Mouse (Mus musculus): Measurements from ENCODE around the gene Myt1l. TPM values are rescaled to one million over a fixed set of nuclear protein-coding genes. Genes with fewer than 3 reads are reported as not detected.

Myt1l gene
- total RNA-seq, 2 experiments from 2014 or later: 4.5 to 6.7 TPM

DNA sequence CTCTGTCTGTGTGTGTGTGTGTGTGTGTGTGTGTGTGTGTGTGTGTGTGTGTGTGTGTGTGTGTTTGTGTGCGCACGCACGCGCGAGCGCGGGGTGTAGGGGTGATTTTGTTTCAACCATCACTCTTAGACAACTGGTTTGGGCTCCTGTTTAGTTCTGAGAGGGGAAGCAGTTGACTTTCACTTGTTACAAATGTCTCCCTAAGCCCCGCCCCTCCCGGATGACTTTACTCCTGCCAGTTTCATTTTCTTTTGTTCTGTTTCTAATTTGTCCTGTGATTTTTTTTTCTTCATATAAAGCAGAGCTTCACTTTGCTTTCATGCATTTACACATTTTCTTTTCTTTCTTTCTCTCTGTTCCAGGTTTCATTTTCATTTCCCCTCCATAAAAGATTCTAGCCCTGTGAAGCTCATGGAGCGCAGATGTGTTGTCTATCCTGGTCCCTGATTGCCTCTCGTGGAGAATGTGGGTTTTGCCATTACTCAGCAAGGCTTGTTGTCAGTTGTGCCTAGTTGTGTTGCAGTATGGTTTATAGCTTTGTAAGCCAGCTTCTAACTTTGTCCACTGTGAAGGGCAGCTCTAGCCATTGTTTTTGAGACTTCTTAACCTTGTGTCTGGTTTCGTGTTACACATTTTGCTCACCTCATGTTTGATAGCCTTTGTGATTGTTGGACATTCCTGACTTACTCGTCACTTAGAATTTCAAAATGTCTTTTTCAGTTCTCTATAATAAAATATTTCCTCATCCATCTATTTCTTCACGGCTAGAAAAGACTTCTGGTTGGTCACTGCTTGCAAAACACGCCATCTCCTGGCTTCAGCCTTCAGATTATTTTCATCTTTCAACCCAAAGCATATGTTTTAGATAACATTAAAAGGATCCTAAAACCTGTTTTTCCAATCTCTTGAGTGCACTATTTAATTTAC is 184.9 kb downstream of the Myt1l start:
- DNase-seq (ENCODE audit: low spot score in 2 of 2): no peak

GRCm38 (mm10) chr12:29723722-29724338 is 195.6 kb downstream of the Myt1l start:
- no peak for DNase-seq (ENCODE audit: low spot score in 2 of 2)

DNA sequence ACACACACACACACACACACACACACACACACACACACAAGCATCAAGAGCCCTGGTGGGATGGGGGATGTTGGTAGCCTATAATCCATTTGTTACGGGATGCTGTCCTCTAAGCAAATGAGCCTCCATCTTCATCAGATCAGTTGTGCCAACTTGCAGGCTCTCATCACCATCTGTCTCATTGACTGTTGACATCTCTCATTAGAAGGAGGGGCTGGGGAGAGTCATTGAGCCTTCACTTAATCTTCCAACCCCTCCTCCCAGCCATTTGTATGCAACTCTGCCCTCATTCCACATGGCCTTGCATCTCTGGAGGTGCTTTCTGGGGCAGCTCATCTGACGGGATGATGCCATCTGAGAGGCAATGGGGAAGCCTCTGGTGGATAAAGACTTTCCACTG is 200.1 kb downstream of the Myt1l start:
- no peak for DNase-seq (ENCODE audit: low spot score in 2 of 2)

DNA sequence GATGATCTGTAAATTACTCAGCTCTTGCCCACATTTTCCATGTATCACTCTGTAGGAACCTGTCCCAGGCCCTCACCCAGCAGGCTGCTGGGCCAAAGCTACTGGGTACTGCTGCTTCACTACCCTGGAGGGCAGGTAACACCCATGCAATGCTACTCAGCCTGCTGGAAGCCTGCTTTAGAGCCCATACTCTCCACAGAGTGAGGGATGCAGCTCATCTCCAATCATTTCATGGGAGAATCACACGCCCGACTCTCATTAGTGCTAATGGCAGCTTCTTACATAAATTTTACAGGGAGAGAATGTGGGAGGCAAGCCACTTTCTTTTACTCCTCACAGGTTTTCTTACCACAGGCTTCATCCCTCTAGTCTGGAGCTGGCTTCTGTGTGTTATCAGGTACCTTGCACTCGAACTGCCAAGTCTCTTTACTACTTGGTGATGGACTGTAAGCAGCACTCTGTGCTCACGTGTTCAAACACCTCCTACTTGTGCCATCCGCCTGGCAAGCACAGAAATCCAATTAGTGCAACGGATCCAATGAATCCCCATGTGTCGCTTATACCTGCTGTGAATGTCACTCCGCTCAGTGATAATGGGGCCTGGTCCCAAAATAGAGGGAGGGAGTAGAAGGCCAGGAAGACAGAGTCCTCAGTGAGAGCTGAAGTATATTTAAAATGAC is 212.3 kb downstream of the Myt1l start:
- DNase-seq (ENCODE audit: low spot score in 2 of 2): no peak

GRCm38 (mm10) chr12:29741181-29741580 is 213.0 kb downstream of the Myt1l start:
- DNase-seq (ENCODE audit: low spot score in 2 of 2): no peak

DNA sequence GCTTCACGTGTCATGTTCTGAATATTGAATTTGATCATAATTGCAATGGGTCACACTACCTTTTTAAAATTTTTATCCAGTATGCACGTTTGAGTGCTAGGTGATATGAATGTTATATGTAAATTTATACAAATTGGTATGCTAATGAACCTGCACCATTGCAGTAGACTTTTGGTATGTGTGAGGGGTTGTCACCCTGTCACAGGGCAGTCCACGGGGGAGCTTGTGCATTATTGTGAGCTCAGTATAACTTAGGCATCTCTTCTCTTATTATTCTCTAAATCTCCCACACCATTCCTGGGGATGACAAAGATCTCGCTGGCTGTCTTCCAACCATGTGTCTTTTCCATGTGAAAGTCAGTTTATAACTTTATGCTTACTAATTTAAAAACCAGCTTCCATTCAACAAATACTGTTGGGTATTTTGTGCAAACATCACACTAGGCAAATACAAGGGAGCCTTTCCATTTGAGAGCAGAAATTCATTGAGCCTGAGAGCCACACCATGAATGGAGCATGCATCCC is 222.5 kb downstream of the Myt1l start:
- DNase-seq (ENCODE audit: low spot score in 2 of 2): no peak

DNA sequence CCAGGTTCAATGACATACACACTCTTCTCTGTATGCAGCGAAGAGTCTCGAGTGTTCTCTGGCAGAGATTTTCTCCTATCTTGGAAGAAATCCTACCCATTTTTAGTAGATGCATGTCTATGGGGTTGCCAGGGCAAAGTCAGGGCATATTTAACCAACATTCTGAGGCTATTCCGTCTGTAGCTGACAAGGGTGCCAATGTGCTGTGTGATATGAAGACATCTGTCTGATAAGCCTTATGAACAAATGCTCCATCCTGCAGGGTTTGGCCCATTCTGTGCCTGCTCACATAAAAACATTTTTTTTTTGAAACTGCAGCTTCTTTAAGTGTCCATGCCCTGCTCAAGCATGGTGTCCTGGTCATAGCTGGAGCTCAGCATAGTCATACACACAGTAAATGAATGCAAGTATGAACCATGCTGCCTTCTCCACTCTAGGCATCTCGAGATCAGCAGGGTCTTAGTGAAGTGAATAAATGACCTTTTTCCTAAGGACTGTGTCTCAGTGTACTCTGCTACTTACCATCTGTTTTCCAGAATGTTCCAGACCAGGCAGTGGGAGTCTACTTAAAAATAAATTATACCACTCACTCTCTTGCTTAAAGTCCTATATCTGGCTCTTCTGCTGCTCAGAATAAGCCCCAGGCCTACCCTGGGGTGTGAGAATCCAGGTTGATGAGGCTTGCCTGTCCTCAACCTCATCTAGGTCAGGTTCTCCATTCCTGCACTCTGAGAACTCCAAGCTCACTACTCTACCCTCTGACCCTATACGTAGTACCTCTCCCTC is 227.1 kb downstream of the Myt1l start:
- no peak for DNase-seq (ENCODE audit: low spot score in 2 of 2)

- DNase-seq (ENCODE audit: low spot score in 2 of 2): no peak
Measured at GRCm38 (mm10) chr12:29755872-29756265, 227.7 kb downstream of the Myt1l start.

DNA sequence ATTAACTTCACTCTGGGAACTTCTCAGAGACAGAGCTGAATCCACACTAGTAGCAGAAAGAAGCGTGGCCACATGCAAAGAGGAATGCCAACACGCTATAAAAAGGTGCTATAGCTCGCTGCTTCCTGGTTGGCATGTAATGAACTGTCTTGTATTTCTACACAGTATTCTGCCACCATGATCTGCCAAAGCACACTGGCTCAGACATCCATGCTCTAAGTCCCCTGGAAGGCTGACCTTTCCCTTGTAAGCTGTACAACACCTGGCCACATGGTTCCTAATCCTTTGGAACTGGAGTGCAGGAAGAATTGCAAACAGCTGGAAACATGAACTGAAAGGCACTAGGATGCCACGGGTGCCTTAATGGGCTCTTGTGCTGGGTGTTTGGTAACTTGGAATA is 232.4 kb downstream of the Myt1l start:
- no peak for DNase-seq (ENCODE audit: low spot score in 2 of 2)

- no peak for DNase-seq (ENCODE audit: low spot score in 2 of 2)
Measured at GRCm38 (mm10) chr12:29766158-29766557, 238.0 kb downstream of the Myt1l start.

DNA sequence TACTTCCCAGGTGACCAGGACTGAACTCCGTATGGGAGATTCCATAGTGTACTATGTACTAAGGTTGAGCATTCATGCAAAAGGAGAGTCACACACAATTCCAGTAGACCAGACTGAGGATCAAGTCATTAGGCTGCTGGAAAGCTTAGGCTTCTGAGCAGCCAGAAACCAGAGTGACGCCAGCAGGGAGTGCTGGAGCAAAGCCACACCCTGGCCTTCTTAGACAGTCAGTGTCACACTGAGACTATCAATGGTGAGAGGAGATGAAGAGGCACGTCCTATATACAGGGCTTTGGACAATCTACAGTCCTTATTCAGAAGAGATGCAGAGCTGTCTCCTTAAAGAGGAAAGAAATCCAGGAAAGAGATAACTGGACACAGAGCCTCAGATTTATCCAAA is 243.6 kb downstream of the Myt1l start:
- no peak for DNase-seq (ENCODE audit: low spot score in 2 of 2)

- DNase-seq (ENCODE audit: low spot score in 2 of 2): no peak
Measured at GRCm38 (mm10) chr12:29772401-29772800, 244.2 kb downstream of the Myt1l start.

DNA sequence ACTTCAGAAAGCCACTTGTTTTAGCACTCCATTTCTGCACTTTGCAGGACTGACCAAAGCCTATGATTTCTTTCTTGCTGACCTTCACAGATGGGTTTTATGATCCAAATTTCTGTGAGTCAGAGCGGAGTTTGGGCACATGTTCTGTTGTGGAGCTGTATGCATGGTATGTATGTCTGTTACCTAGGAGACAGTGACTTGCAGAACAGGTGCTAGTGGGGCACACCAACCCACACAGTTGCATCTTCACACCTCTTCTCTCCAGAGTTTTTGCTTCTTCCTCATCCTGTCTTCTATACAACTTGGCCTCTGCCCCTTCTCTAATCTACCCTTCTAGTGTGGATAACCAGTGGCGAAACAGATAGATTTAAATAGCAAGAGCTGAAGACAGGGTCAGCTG is 250.7 kb downstream of the Myt1l start:
- no peak for DNase-seq (ENCODE audit: low spot score in 2 of 2)

DNA sequence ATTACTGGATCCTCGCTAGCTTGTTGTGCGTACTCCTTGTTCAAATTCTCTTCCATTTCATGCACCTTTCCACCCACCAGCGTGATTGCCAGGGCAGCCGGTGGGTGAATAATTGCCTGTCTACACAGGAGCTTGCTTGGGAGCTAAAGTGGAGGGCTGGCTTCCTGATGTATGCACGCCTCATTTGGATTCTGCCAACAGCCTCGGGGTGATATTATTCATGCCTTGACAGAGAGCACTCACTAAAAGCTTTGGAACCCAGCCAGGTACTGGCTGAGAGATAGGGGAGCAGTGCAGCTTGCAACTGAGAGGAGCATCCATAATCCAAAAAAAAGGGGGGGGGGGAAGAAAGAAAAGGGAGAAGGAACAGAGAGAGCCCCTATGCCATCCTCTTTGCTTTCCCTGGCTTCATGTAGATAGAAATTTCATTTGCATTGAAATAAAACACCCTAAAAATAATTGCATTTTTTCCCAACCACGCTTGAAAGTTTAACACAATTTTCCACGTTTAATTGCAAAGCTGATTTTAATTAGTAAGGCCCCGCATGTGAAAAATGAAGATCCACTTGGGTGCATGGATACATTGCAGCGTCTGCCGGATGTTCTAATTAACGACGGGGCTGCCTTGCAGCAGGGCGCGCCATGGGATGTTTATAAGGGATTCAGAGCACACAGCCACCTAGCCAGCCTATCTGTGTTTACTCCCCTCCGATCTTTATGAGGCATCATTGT is 261.3 kb downstream of the Myt1l start:
- DNase-seq (ENCODE audit: low spot score in 2 of 2): no peak

DNA sequence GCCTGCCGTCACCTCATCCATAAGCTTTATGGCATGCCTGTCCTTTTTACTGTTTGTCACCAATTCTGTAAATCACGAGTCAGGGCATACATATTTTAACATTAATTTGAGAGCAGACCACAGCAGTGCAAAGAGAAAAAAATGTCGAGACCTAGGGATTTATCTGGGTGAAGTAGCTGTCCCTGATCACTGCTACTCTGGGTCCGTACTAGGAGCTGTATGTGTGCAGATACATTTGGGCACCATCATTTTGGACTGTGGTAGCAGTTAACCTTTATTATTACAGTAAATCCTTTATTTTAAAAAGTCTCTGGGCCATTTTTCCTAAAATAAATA is 261.8 kb downstream of the Myt1l start:
- no peak for DNase-seq (ENCODE audit: low spot score in 2 of 2)

- no peak for DNase-seq (ENCODE audit: low spot score in 2 of 2)
Measured at GRCm38 (mm10) chr12:29792998-29793397, 264.8 kb downstream of the Myt1l start.

- DNase-seq (ENCODE audit: low spot score in 2 of 2): no peak
Measured at GRCm38 (mm10) chr12:29795107-29795673, 267.0 kb downstream of the Myt1l start.

GRCm38 (mm10) chr12:29798595-29799391 is 270.6 kb downstream of the Myt1l start:
- DNase-seq (ENCODE audit: low spot score in 2 of 2): no peak

DNA sequence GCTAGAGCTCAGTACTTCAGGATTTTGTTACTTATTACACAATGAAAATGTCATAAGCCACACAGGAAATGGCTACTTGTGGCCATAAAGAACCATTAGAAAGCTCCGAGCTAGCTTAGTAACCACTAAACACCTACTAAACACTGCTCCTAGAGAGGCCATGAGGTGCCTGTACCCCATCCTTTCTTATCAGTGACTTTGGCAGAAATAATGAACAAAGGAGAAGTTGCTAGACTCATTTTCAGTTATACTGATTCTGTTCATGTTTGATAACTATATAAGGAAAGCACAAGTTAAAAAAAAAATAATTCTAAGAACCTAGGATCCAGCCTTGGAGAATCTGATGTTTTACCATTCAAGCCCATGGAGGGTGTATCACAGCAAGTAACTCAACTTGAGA is 278.2 kb downstream of the Myt1l start:
- no peak for DNase-seq (ENCODE audit: low spot score in 2 of 2)
